Mouse (Mus musculus): Measurements from ENCODE around the gene Pnn.

DNA sequence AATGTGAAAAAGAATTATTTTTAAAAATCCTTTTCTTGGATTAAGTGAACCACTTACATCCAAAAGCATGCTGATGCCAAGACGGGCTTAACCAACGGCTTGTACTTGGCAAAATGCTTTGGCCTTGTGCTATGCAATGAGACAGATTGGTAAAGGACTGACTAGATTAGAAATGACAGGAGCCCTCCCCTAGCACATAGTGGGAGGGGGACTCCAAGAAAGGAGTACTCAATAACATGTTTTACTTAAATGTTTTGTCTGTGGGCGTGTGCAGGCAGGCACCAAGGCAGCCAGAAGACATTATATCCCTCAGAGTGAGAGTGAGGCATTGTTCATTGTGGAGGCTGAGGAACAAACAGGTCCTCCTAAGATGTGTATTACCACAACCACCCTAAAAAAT is 7.4 kb downstream of the Pnn start:
- TF ChIP-seq GATA1 (IDR thresholded peaks at IDR 0.05; ENCODE audit: borderline replicate concordance, low read length), result no peak
- TF ChIP-seq FLI1 (IDR thresholded peaks at IDR 0.05; ENCODE audit: low read length), result no peak

Measured in megakaryocyte, embryonic 14.5 days (primary cell).